Mouse (Mus musculus) cerebellum, postnatal 10 days (tissue): ENCODE results near the gene Micu2.

Experiments used
- DNase-seq, 2 experiments: peaks; one replicate each; pipeline ENCODE4 v3.0.0; 2021; ENCODE audit warnings: mixed read lengths in 2 of 2

The Micu2 gene

GRCm38 (mm10) chr14:57890011-57890842, 108.8 kb downstream of the Micu2 start, which contains the start of gene Zdhhc20:
TSS of gene Zdhhc20 (minus strand) at chr14:57890276.
- peak; percentile 97 to 99 for DNase-seq

- DNase-seq, result no peak
Measured at GRCm38 (mm10) chr14:57889541-57890010, 109.5 kb downstream of the Micu2 start.

- DNase-seq, result no peak
Measured at GRCm38 (mm10) chr14:57887171-57887570, 111.9 kb downstream of the Micu2 start.

GRCm38 (mm10) chr14:57886032-57886431, 113.0 kb downstream of the Micu2 start:
- DNase-seq, result no peak

- no peak for DNase-seq
Measured at GRCm38 (mm10) chr14:57883341-57883740, 115.7 kb downstream of the Micu2 start.

- no peak for DNase-seq
Measured at GRCm38 (mm10) chr14:57882720-57883119, 116.3 kb downstream of the Micu2 start.

- peak; percentile 25 to 53 for DNase-seq
Measured at GRCm38 (mm10) chr14:57881793-57882192, 117.3 kb downstream of the Micu2 start.

- DNase-seq, result no peak
Measured at GRCm38 (mm10) chr14:57881074-57881473, 118.0 kb downstream of the Micu2 start.

- DNase-seq, result no peak
Measured at GRCm38 (mm10) chr14:57877921-57878320, 121.1 kb downstream of the Micu2 start.

GRCm38 (mm10) chr14:57866676-57867276, 132.3 kb downstream of the Micu2 start:
- DNase-seq, result peak; percentile 20 to 29
